Mouse (Mus musculus): ENCODE data around the gene Tmem182. TPM values are rescaled to one million over a fixed set of nuclear protein-coding genes. Genes with fewer than 3 reads are reported as not detected.

Gene Tmem182
- polyA plus RNA-seq, 1 experiment, result 2.4 TPM

- DNase-seq, result no peak
- no peaks in the 10 kb centered on the region for H3K4me1 ChIP-seq (ENCODE audit: control insufficient read depth, insufficient read depth, low read length)
- H3K27me3 ChIP-seq (replicated peaks; ENCODE audit: control insufficient read depth, insufficient read depth, low read length), result no peaks in the 10 kb centered on the region
- no peak overlapping the region for H3K27ac ChIP-seq (ENCODE audit: insufficient read depth, low read depth, low read length)
- peaks cover 8% of the 10 kb centered on the region for H3K36me3 ChIP-seq (ENCODE audit: control insufficient read depth, insufficient read depth, low read length)
- TF ChIP-seq POLR2A (IDR thresholded peaks at IDR 0.05; ENCODE audit: low read depth, low read length), result no peak
- no peak for TF ChIP-seq CTCF (conservative IDR thresholded peaks at IDR 0.05; ENCODE audit: insufficient read depth, insufficient read length, low read depth, low read length)
- H3K4me3 ChIP-seq (ENCODE audit: insufficient read depth, low read depth, low read length), result no peak overlapping the region
- 91% methylated on average over 9 of the region's 9 CpGs for WGBS
These were observed 21.1 kb upstream of the Tmem182 start for GRCm38 (mm10) chr1:40784306-40784705.

GRCm38 (mm10) chr1:40785876-40786445 lies 19.4 kb upstream of the Tmem182 start:
- H3K36me3 ChIP-seq (ENCODE audit: control insufficient read depth, insufficient read depth, low read length), result peaks cover 2% of the 10 kb centered on the region; the same call in 1 of the 2 replicates
- H3K27me3 ChIP-seq (replicated peaks; ENCODE audit: control insufficient read depth, insufficient read depth, low read length), result no peaks in the 10 kb centered on the region
- no peak overlapping the region for H3K4me3 ChIP-seq (ENCODE audit: insufficient read depth, low read depth, low read length)
- H3K4me1 ChIP-seq (ENCODE audit: control insufficient read depth, insufficient read depth, low read length), result peaks cover 1% of the 10 kb centered on the region; the same call in 1 of the 2 replicates
- H3K27ac ChIP-seq (ENCODE audit: insufficient read depth, low read depth, low read length), result peak overlapping the region; percentile 59; the same call in 1 of the 2 replicates
- peak; percentile 92 for DNase-seq
- WGBS, result 48% methylated on average over 11 of the region's 11 CpGs
- TF ChIP-seq CTCF (conservative IDR thresholded peaks at IDR 0.05; ENCODE audit: insufficient read depth, insufficient read length, low read depth, low read length) (no peak), POLR2A (IDR thresholded peaks at IDR 0.05; ENCODE audit: low read depth, low read length) (no peak)

GRCm38 (mm10) chr1:40788956-40789355 lies 16.4 kb upstream of the Tmem182 start:
- no peak for DNase-seq
- 84% methylated on average over 6 of the region's 6 CpGs for WGBS
- no peak overlapping the region for H3K27ac ChIP-seq (ENCODE audit: insufficient read depth, low read depth, low read length)

GRCm38 (mm10) chr1:40789666-40790233 lies 15.7 kb upstream of the Tmem182 start:
- Histone ChIP-seq H3K27ac (ENCODE audit: insufficient read depth, low read depth, low read length) (peak overlapping the region; percentile 56; the same call in 1 of the 2 replicates), H3K27me3 (replicated peaks; ENCODE audit: control insufficient read depth, insufficient read depth, low read length) (no peaks in the 10 kb centered on the region), H3K4me3 (ENCODE audit: insufficient read depth, low read depth, low read length) (peak overlapping the region; percentile 88), H3K4me1 (ENCODE audit: control insufficient read depth, insufficient read depth, low read length) (peaks cover 3% of the 10 kb centered on the region; the same call in 1 of the 2 replicates), H3K36me3 (ENCODE audit: control insufficient read depth, insufficient read depth, low read length) (no peaks in the 10 kb centered on the region)
- WGBS, result 27% methylated on average over 5 of the region's 5 CpGs
- TF ChIP-seq CTCF (conservative IDR thresholded peaks at IDR 0.05; ENCODE audit: insufficient read depth, insufficient read length, low read depth, low read length) (no peak), POLR2A (IDR thresholded peaks at IDR 0.05; ENCODE audit: low read depth, low read length) (no peak)
- peak; percentile 62 for DNase-seq

More at GRCm38 (mm10) chr1:40788956-40789355, 16.4 kb upstream of the Tmem182 start:
- Histone ChIP-seq H3K4me1 (ENCODE audit: control insufficient read depth, insufficient read depth, low read length) (peaks cover 3% of the 10 kb centered on the region; the same call in 1 of the 2 replicates), H3K4me3 (ENCODE audit: insufficient read depth, low read depth, low read length) (no peak overlapping the region), H3K27me3 (replicated peaks; ENCODE audit: control insufficient read depth, insufficient read depth, low read length) (no peaks in the 10 kb centered on the region), H3K36me3 (ENCODE audit: control insufficient read depth, insufficient read depth, low read length) (no peaks in the 10 kb centered on the region)
- TF ChIP-seq CTCF (conservative IDR thresholded peaks at IDR 0.05; ENCODE audit: insufficient read depth, insufficient read length, low read depth, low read length) (no peak), POLR2A (IDR thresholded peaks at IDR 0.05; ENCODE audit: low read depth, low read length) (no peak)

- TF ChIP-seq POLR2A (IDR thresholded peaks at IDR 0.05; ENCODE audit: low read depth, low read length), result no peak
- TF ChIP-seq CTCF (conservative IDR thresholded peaks at IDR 0.05; ENCODE audit: insufficient read depth, insufficient read length, low read depth, low read length), result no peak
- Histone ChIP-seq H3K4me3 (ENCODE audit: insufficient read depth, low read depth, low read length) (peak within 1 kb of the TSS; percentile 88), H3K27me3 (replicated peaks; ENCODE audit: control insufficient read depth, insufficient read depth, low read length) (no peaks in the 10 kb centered on the region), H3K27ac (ENCODE audit: insufficient read depth, low read depth, low read length) (peak within 1 kb of the TSS; percentile 56), H3K4me1 (ENCODE audit: control insufficient read depth, insufficient read depth, low read length) (peaks cover 3% of the 10 kb centered on the region; the same call in 1 of the 2 replicates), H3K36me3 (ENCODE audit: control insufficient read depth, insufficient read depth, low read length) (no peaks in the 10 kb centered on the region)
- DNase-seq, result peak; percentile 94
- 3% methylated on average over 38 of the region's 38 CpGs for WGBS
These were observed 14.9 kb upstream of the Tmem182 start, which contains the start of gene Mfsd9 for GRCm38 (mm10) chr1:40790324-40791141. TSS of gene Mfsd9 (minus strand) at chr1:40790687.

GRCm38 (mm10) chr1:40795508-40795907 lies 9.9 kb upstream of the Tmem182 start:
- Histone ChIP-seq H3K4me3 (ENCODE audit: insufficient read depth, low read depth, low read length) (no peak overlapping the region), H3K27ac (ENCODE audit: insufficient read depth, low read depth, low read length) (no peak overlapping the region), H3K27me3 (replicated peaks; ENCODE audit: control insufficient read depth, insufficient read depth, low read length) (no peaks in the 10 kb centered on the region), H3K36me3 (ENCODE audit: control insufficient read depth, insufficient read depth, low read length) (no peaks in the 10 kb centered on the region), H3K4me1 (ENCODE audit: control insufficient read depth, insufficient read depth, low read length) (peaks cover 3% of the 10 kb centered on the region; the same call in 1 of the 2 replicates)
- no peak for TF ChIP-seq CTCF (conservative IDR thresholded peaks at IDR 0.05; ENCODE audit: insufficient read depth, insufficient read length, low read depth, low read length)
- 100% methylated on average over 1 of the region's 1 CpGs for WGBS
- DNase-seq, result peak; percentile 51

DNA sequence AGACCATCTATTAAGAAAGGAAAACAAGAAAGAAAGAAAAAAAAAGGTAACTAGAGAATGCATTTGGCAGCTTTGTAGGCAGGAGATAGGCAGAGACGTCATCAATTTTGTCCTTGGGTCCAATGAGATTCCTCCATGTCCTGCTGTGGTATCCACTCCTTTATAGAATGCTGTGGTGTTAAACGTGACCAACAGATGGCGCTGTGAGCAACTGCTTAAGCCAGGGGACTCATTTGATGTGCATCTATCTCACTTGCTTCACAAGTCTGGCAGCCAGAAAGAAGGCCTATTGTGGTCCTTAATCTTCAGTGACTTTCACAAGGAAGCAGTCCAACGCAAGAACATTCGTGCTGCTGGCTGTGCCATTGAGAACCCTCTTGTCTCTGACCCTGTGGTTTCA lies 8.1 kb upstream of the Tmem182 start:
- no peaks in the 10 kb centered on the region for H3K4me1 ChIP-seq (ENCODE audit: control insufficient read depth, insufficient read depth, low read length)
- 25% methylated on average over 5 of the region's 5 CpGs for WGBS
- TF ChIP-seq CTCF (conservative IDR thresholded peaks at IDR 0.05; ENCODE audit: insufficient read depth, insufficient read length, low read depth, low read length) (peak; percentile 65), POLR2A (IDR thresholded peaks at IDR 0.05; ENCODE audit: low read depth, low read length) (no peak)
- H3K27me3 ChIP-seq (replicated peaks; ENCODE audit: control insufficient read depth, insufficient read depth, low read length), result no peaks in the 10 kb centered on the region
- H3K4me3 ChIP-seq (ENCODE audit: insufficient read depth, low read depth, low read length), result no peak overlapping the region
- H3K36me3 ChIP-seq (ENCODE audit: control insufficient read depth, insufficient read depth, low read length), result no peaks in the 10 kb centered on the region
- peak; percentile 59 for DNase-seq
- no peak overlapping the region for H3K27ac ChIP-seq (ENCODE audit: insufficient read depth, low read depth, low read length)
